Mouse (Mus musculus): ENCODE data around the gene Cnppd1. TPM values are rescaled to one million over a fixed set of nuclear protein-coding genes. Genes with fewer than 3 reads are reported as not detected.

Cnppd1 gene
- polyA plus RNA-seq, 1 experiment = 92.2 TPM

- no peak overlapping the region for H3K4me3 ChIP-seq (ENCODE audit: insufficient read depth, low read length)
- no peak overlapping the region for H3K27ac ChIP-seq (ENCODE audit: insufficient read depth, low read depth, low read length)
- TF ChIP-seq POLR2A (IDR thresholded peaks at IDR 0.05; ENCODE audit: borderline replicate concordance, low read depth, low read length) (no peak), CTCF (IDR thresholded peaks at IDR 0.05; ENCODE audit: low read depth, low read length) (no peak)
- H3K4me1 ChIP-seq (ENCODE audit: control insufficient read depth, insufficient read depth, low read length) = peaks cover 16% of the 10 kb centered on the region
These were observed 6.2 kb upstream of the Cnppd1 start for GRCm38 (mm10) chr1:75148727-75149126.

- Histone ChIP-seq H3K4me1 (ENCODE audit: control insufficient read depth, insufficient read depth, low read length) (peaks cover 17% of the 10 kb centered on the region), H3K4me3 (ENCODE audit: insufficient read depth, low read length) (no peak overlapping the region), H3K27ac (ENCODE audit: insufficient read depth, low read depth, low read length) (no peak overlapping the region)
- no peak for TF ChIP-seq CTCF (IDR thresholded peaks at IDR 0.05; ENCODE audit: low read depth, low read length)
- no peak for TF ChIP-seq POLR2A (IDR thresholded peaks at IDR 0.05; ENCODE audit: borderline replicate concordance, low read depth, low read length)
These were observed 5.1 kb upstream of the Cnppd1 start for GRCm38 (mm10) chr1:75147411-75148135.

- H3K27ac ChIP-seq (ENCODE audit: insufficient read depth, low read depth, low read length) = no peak overlapping the region
- TF ChIP-seq CTCF (IDR thresholded peaks at IDR 0.05; ENCODE audit: low read depth, low read length) (no peak), POLR2A (IDR thresholded peaks at IDR 0.05; ENCODE audit: borderline replicate concordance, low read depth, low read length) (no peak)
- no peak overlapping the region for H3K4me3 ChIP-seq (ENCODE audit: insufficient read depth, low read length)
- H3K4me1 ChIP-seq (ENCODE audit: control insufficient read depth, insufficient read depth, low read length) = peaks cover 17% of the 10 kb centered on the region
These were observed 3.1 kb upstream of the Cnppd1 start for GRCm38 (mm10) chr1:75145589-75145988.

GRCm38 (mm10) chr1:75141486-75142190, 873 bp downstream of the Cnppd1 start:
- peaks cover 22% of the 10 kb centered on the region for H3K4me1 ChIP-seq (ENCODE audit: control insufficient read depth, insufficient read depth, low read length)
- TF ChIP-seq CTCF (IDR thresholded peaks at IDR 0.05; ENCODE audit: low read depth, low read length) (no peak), POLR2A (IDR thresholded peaks at IDR 0.05; ENCODE audit: borderline replicate concordance, low read depth, low read length) (peak; percentile 74; the same call in 1 of the 2 replicates)
- peak overlapping the region; percentile 99 for H3K4me3 ChIP-seq (ENCODE audit: insufficient read depth, low read length)
- peak overlapping the region; percentile 97 for H3K27ac ChIP-seq (ENCODE audit: insufficient read depth, low read depth, low read length)

- peaks cover 22% of the 10 kb centered on the region for H3K4me1 ChIP-seq (ENCODE audit: control insufficient read depth, insufficient read depth, low read length)
These were observed 1.8 kb downstream of the Cnppd1 start for GRCm38 (mm10) chr1:75140601-75141190.

GRCm38 (mm10) chr1:75138448-75138847, 4.1 kb downstream of the Cnppd1 start:
- TF ChIP-seq CTCF (IDR thresholded peaks at IDR 0.05; ENCODE audit: low read depth, low read length) (no peak), POLR2A (IDR thresholded peaks at IDR 0.05; ENCODE audit: borderline replicate concordance, low read depth, low read length) (no peak)
- H3K27ac ChIP-seq (ENCODE audit: insufficient read depth, low read depth, low read length) = no peak overlapping the region
- no peak overlapping the region for H3K4me3 ChIP-seq (ENCODE audit: insufficient read depth, low read length)
- peaks cover 4% of the 10 kb centered on the region for H3K4me1 ChIP-seq (ENCODE audit: control insufficient read depth, insufficient read depth, low read length)

More at GRCm38 (mm10) chr1:75140601-75141190, 1.8 kb downstream of the Cnppd1 start:
- Histone ChIP-seq H3K27ac (ENCODE audit: insufficient read depth, low read depth, low read length) (peak overlapping the region; percentile 97), H3K4me3 (ENCODE audit: insufficient read depth, low read length) (peak overlapping the region; percentile 99)
- no peak for TF ChIP-seq CTCF (IDR thresholded peaks at IDR 0.05; ENCODE audit: low read depth, low read length)
- no peak for TF ChIP-seq POLR2A (IDR thresholded peaks at IDR 0.05; ENCODE audit: borderline replicate concordance, low read depth, low read length)

- no peak overlapping the region for H3K27ac ChIP-seq (ENCODE audit: insufficient read depth, low read depth, low read length)
- TF ChIP-seq POLR2A (IDR thresholded peaks at IDR 0.05; ENCODE audit: borderline replicate concordance, low read depth, low read length) (no peak), CTCF (IDR thresholded peaks at IDR 0.05; ENCODE audit: low read depth, low read length) (no peak)
- peaks cover 4% of the 10 kb centered on the region for H3K4me1 ChIP-seq (ENCODE audit: control insufficient read depth, insufficient read depth, low read length)
- H3K4me3 ChIP-seq (ENCODE audit: insufficient read depth, low read length) = no peak overlapping the region
These were observed 5.8 kb downstream of the Cnppd1 start for GRCm38 (mm10) chr1:75136730-75137129.

- Histone ChIP-seq H3K4me3 (ENCODE audit: insufficient read depth, low read length) (no peak overlapping the region), H3K4me1 (ENCODE audit: control insufficient read depth, insufficient read depth, low read length) (peaks cover 4% of the 10 kb centered on the region), H3K27ac (ENCODE audit: insufficient read depth, low read depth, low read length) (no peak overlapping the region)
- TF ChIP-seq POLR2A (IDR thresholded peaks at IDR 0.05; ENCODE audit: borderline replicate concordance, low read depth, low read length) = no peak
- TF ChIP-seq CTCF (IDR thresholded peaks at IDR 0.05; ENCODE audit: low read depth, low read length) = no peak
These were observed 6.2 kb downstream of the Cnppd1 start for GRCm38 (mm10) chr1:75136293-75136692.

- Histone ChIP-seq H3K27ac (ENCODE audit: insufficient read depth, low read depth, low read length) (no peak within 1 kb of the TSS), H3K4me3 (ENCODE audit: insufficient read depth, low read length) (no peak within 1 kb of the TSS), H3K4me1 (ENCODE audit: control insufficient read depth, insufficient read depth, low read length) (peaks cover under 1% of the 10 kb centered on the region; the same call in 1 of the 2 replicates)
- TF ChIP-seq POLR2A (IDR thresholded peaks at IDR 0.05; ENCODE audit: borderline replicate concordance, low read depth, low read length) = no peak
- TF ChIP-seq CTCF (IDR thresholded peaks at IDR 0.05; ENCODE audit: low read depth, low read length) = no peak
These were observed 8.9 kb downstream of the Cnppd1 start, which contains the start of gene Slc23a3 for GRCm38 (mm10) chr1:75133421-75134207. Gene Slc23a3 (minus strand): TSS chr1:75133890.

All from bone marrow macrophage, adult 2 months (primary cell).